Mouse (Mus musculus) olfactory bulb, adult 2 months (tissue): ENCODE measurements around the gene Mrpl42. TPM values are rescaled to one million over a fixed set of nuclear protein-coding genes. Genes with fewer than 3 reads are reported as not detected.

Source experiments
- H3K27ac ChIP-seq: fragments of 200-500 bp; 2 replicates; pipeline ENCODE4 v1.5.1; 2012; ENCODE audit warnings: low read depth, low read length; ENCODE audit not compliant: insufficient read depth
- H3K4me1 ChIP-seq: fragments of 200-500 bp; 2 replicates; pipeline ENCODE4 v1.6.1; 2012; ENCODE audit warnings: low read length; ENCODE audit not compliant: control insufficient read depth, insufficient read depth
- H3K4me3 ChIP-seq: fragments of 200-500 bp; 2 replicates; pipeline ENCODE4 v1.5.1; 2012; ENCODE audit warnings: mild to moderate bottlenecking, low read depth, low read length, moderate library complexity; ENCODE audit not compliant: insufficient read depth
- CTCF ChIP-seq: fragments of 200-500 bp; IDR thresholded peaks from 2 replicates; pipeline ENCODE4 v1.5.1; 2012; ENCODE audit warnings: low read depth, mild to moderate bottlenecking, low read length, moderate library complexity; ENCODE audit not compliant: insufficient read depth
- POLR2A ChIP-seq: fragments of 200-500 bp; IDR thresholded peaks from 2 replicates; pipeline ENCODE4 v1.6.1; 2012; ENCODE audit warnings: mild to moderate bottlenecking, low read depth, low read length, moderate library complexity; ENCODE audit not compliant: insufficient read depth
- WGBS: fragments of 180-500 bp; shearing (Covaris S2); methylation state at CpG from one replicate; pipeline ENCODE4 v1.1.7; 2018; 5-methylcytosine and 5-hydroxymethylcytosine counted together
- polyA plus RNA-seq: library from polyadenylated mRNA; stranded (reverse); fragments of >200 nt; gene quantifications from 2 replicates; pipeline ENCODE4 v1.2.4, GENCODE M21; 2012; ENCODE audit warnings: low replicate concordance; ENCODE audit not compliant: missing spikeins, insufficient read depth, insufficient read length

Gene Mrpl42
- polyA plus RNA-seq, 1 experiment, result not detected

GRCm38 (mm10) chr10:95456103-95456502 is 45.6 kb downstream of the Mrpl42 start:
- WGBS, result 73% methylated on average over 2 of the region's 2 CpGs
- TF ChIP-seq CTCF (no peak), POLR2A (no peak)
- Histone ChIP-seq H3K27ac (no peak overlapping the region), H3K4me3 (no peak overlapping the region), H3K4me1 (no peaks in the 10 kb centered on the region)

- no peaks in the 10 kb centered on the region for H3K4me1 ChIP-seq
- no peak overlapping the region for H3K4me3 ChIP-seq
- no peak overlapping the region for H3K27ac ChIP-seq
- 95% methylated on average over 5 of the region's 5 CpGs for WGBS
- TF ChIP-seq POLR2A (no peak), CTCF (no peak)
Measured at GRCm38 (mm10) chr10:95453282-95453681, 48.5 kb downstream of the Mrpl42 start.

- Histone ChIP-seq H3K4me1 (no peaks in the 10 kb centered on the region), H3K4me3 (no peak overlapping the region), H3K27ac (no peak overlapping the region)
- TF ChIP-seq CTCF (no peak), POLR2A (no peak)
- 83% methylated on average over 6 of the region's 6 CpGs for WGBS
Measured at GRCm38 (mm10) chr10:95449033-95449432, 52.7 kb downstream of the Mrpl42 start.

- Histone ChIP-seq H3K4me1 (no peaks in the 10 kb centered on the region), H3K4me3 (no peak overlapping the region), H3K27ac (no peak overlapping the region)
- no peak for TF ChIP-seq POLR2A
- no peak for TF ChIP-seq CTCF
- WGBS, result 95% methylated on average over 16 of the region's 16 CpGs
Measured at GRCm38 (mm10) chr10:95447954-95448353, 53.8 kb downstream of the Mrpl42 start.

- WGBS, result 82% methylated on average over 18 of the region's 18 CpGs
- TF ChIP-seq POLR2A (no peak), CTCF (no peak)
- Histone ChIP-seq H3K4me1 (no peaks in the 10 kb centered on the region), H3K4me3 (no peak overlapping the region), H3K27ac (no peak overlapping the region)
Measured at GRCm38 (mm10) chr10:95445104-95446056, 56.4 kb downstream of the Mrpl42 start.

GRCm38 (mm10) chr10:95442334-95442733 is 59.4 kb downstream of the Mrpl42 start:
- Histone ChIP-seq H3K4me3 (no peak overlapping the region), H3K4me1 (no peaks in the 10 kb centered on the region), H3K27ac (no peak overlapping the region)
- no peak for TF ChIP-seq CTCF
- no peak for TF ChIP-seq POLR2A
- 91% methylated on average over 4 of the region's 4 CpGs for WGBS

GRCm38 (mm10) chr10:95440566-95440965 is 61.2 kb downstream of the Mrpl42 start:
- 66% methylated on average over 2 of the region's 2 CpGs for WGBS
- no peaks in the 10 kb centered on the region for H3K4me1 ChIP-seq
- no peak overlapping the region for H3K4me3 ChIP-seq
- TF ChIP-seq POLR2A (no peak), CTCF (no peak)
- no peak overlapping the region for H3K27ac ChIP-seq

GRCm38 (mm10) chr10:95439718-95440339 is 61.9 kb downstream of the Mrpl42 start:
- no peak overlapping the region for H3K4me3 ChIP-seq
- H3K4me1 ChIP-seq, result no peaks in the 10 kb centered on the region
- no peak for TF ChIP-seq CTCF
- TF ChIP-seq POLR2A, result no peak
- WGBS, result 94% methylated on average over 10 of the region's 10 CpGs
- no peak overlapping the region for H3K27ac ChIP-seq

- H3K4me3 ChIP-seq, result no peak overlapping the region
- TF ChIP-seq POLR2A (no peak), CTCF (no peak)
- H3K4me1 ChIP-seq, result no peaks in the 10 kb centered on the region
- 81% methylated on average over 11 of the region's 11 CpGs for WGBS
- no peak overlapping the region for H3K27ac ChIP-seq
Measured at GRCm38 (mm10) chr10:95438941-95439340, 62.8 kb downstream of the Mrpl42 start.

Other genes with a start within 250 kb of the Mrpl42 start
- not detected in 2 replicates for gene Cradd, start 177.8 kb downstream of the Mrpl42 start, polyA plus RNA-seq
- gene Socs2, start 84.8 kb downstream of the Mrpl42 start, polyA plus RNA-seq, result not detected in 2 replicates
- gene Ube2n, start 13.2 kb upstream of the Mrpl42 start, polyA plus RNA-seq, result not detected in 2 replicates
- gene Nudt4, start 62.2 kb upstream of the Mrpl42 start, polyA plus RNA-seq, result not detected in 2 replicates
- gene Anapc15-ps, start 171.5 kb upstream of the Mrpl42 start, polyA plus RNA-seq, result not detected in 2 replicates